ENCODE assay signal across 10 mouse cellular contexts in the genomic region with DNA sequence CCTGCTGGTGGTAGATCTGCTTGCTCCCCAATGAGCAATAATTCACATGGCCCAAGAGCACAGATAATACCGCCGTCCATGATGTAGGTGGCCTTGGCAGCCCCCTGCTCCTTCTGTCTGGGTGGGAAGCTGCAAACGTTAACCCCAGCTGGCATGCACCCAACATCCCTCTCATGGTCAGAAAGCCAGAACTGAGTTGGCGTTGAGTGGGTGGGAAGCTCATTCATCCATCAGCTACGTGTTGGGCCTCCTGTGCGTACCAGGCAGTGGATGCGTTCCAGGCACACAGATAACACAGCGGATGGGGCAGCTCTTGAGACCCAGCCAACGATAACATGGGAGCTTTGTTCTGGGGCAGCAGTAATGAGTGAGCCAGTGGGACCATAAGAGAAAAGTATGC.
A peak's percentile ranks its signal among the peaks of the same experiment; 100 is the strongest.
DNase-seq lines count a peak whose midpoint lies in the region; ATAC-seq lines count a peak whose summit lies in the region.
"Had no signal": no experiment of that assay in that cellular context is flagged by ENCODE, and none has a peak within 500 bp of the region (broad histone marks: within the 10 kb centered on the region; RNA-seq: fewer than 3 reads in every experiment).

No protein-coding gene starts in this region.

- no peaks in the 10 kb centered on the region for H3K9me3 ChIP-seq in kidney, embryonic 14.5 days (ENCODE audit: control insufficient read depth, low read length)
- H3K9me3 ChIP-seq in liver, embryonic 15.5 days (replicated peaks) = no peaks in the 10 kb centered on the region
- no peaks in the 10 kb centered on the region for H3K9me3 ChIP-seq in forebrain, embryonic 12.5 days
- H3K9me3 ChIP-seq: limb, embryonic 15.5 days had no signal

- peaks cover 42% of the 10 kb centered on the region for H3K4me1 ChIP-seq in kidney, embryonic 14.5 days (ENCODE audit: control insufficient read depth, insufficient read depth, low read length)
- peaks cover 17% of the 10 kb centered on the region for H3K4me1 ChIP-seq in liver, embryonic 15.5 days (replicated peaks)
- H3K4me1 ChIP-seq in forebrain, embryonic 12.5 days = peaks cover 7% of the 10 kb centered on the region; the same call in 1 of the 2 replicates

- H3K27ac ChIP-seq in kidney, embryonic 14.5 days (ENCODE audit: low read depth, low read length) = peak overlapping the region; percentile 24; the same call in 1 of the 2 replicates
- 0 out of 2 replicates have a peak overlapping the region, but pooled peaks have one; percentile 24 for H3K27ac ChIP-seq in liver, embryonic 15.5 days (replicated peaks)
- no peak overlapping the region for H3K27ac ChIP-seq in forebrain, embryonic 12.5 days
- H3K27ac ChIP-seq: limb, embryonic 15.5 days had no signal

- no peak overlapping the region for H3K9ac ChIP-seq in kidney, embryonic 14.5 days (ENCODE audit: low read depth, low read length)
- H3K9ac ChIP-seq in liver, embryonic 15.5 days = no peak overlapping the region
- H3K9ac ChIP-seq in forebrain, embryonic 12.5 days = no peak overlapping the region
- H3K9ac ChIP-seq: limb, embryonic 15.5 days had no signal

- H3K4me3 ChIP-seq in kidney, embryonic 14.5 days (ENCODE audit: low read length) = no peak overlapping the region
- H3K4me3 ChIP-seq in liver, embryonic 15.5 days (replicated peaks) = no peak overlapping the region
- H3K4me3 ChIP-seq in forebrain, embryonic 12.5 days (replicated peaks) = no peak overlapping the region
- H3K4me3 ChIP-seq: limb, embryonic 15.5 days had no signal

- ATAC-seq in kidney, embryonic 14.5 days (ENCODE audit: low FRiP score, low TSS enrichment) = no peak
- no peak for ATAC-seq in liver, embryonic 15.5 days (ENCODE audit: insufficient read depth)
- ATAC-seq in forebrain, embryonic 12.5 days (ENCODE audit: low FRiP score) = no peak

- intact Hi-C loops in heart, postnatal 36 days (cut with DNase I) = loop anchor here (5.0 kb wide), 1 partner anchor 61 kb away; no protein-coding TSS in a partner anchor

- no peak overlapping the region for H3K4me2 ChIP-seq in kidney, embryonic 14.5 days (replicated peaks; ENCODE audit: low read depth, low read length)
- H3K4me2 ChIP-seq in liver, embryonic 15.5 days = no peak overlapping the region
- no peak overlapping the region for H3K4me2 ChIP-seq in forebrain, embryonic 12.5 days
- H3K4me2 ChIP-seq: limb, embryonic 15.5 days had no signal

- WGBS in kidney, embryonic 14.5 days = 57% methylated on average over 9 of the region's 9 CpGs
- WGBS in liver, embryonic 15.5 days (ENCODE audit: insufficient replicate concordance) = 59% methylated on average over 9 of the region's 9 CpGs
- WGBS in forebrain, embryonic 12.5 days = 92% methylated on average over 9 of the region's 9 CpGs

- no peaks in the 10 kb centered on the region for H3K36me3 ChIP-seq in kidney, embryonic 14.5 days (ENCODE audit: control insufficient read depth, insufficient read depth, low read length)
- H3K36me3 ChIP-seq in liver, embryonic 15.5 days (replicated peaks) = no peaks in the 10 kb centered on the region
- H3K36me3 ChIP-seq in forebrain, embryonic 12.5 days (replicated peaks) = no peaks in the 10 kb centered on the region
- H3K36me3 ChIP-seq: G1E; limb, embryonic 15.5 days had no signal

- no peak for DNase-seq in kidney, adult 11 months
- peak; percentile 81 for DNase-seq in brain, adult 2 months (ENCODE audit: low read depth, low spot score)
- DNase-seq in heart, postnatal 36 days = peak; percentile 51 to 57
- no peak for DNase-seq in T-cell, adult 2 months (ENCODE audit: low spot score)
- DNase-seq in thymus, postnatal 10 days (ENCODE audit: low spot score in 2 of 2) = no peak

- no peaks in the 10 kb centered on the region for H3K27me3 ChIP-seq in kidney, embryonic 14.5 days (ENCODE audit: control insufficient read depth, insufficient read depth, low read length)
- no peaks in the 10 kb centered on the region for H3K27me3 ChIP-seq in liver, embryonic 15.5 days
- H3K27me3 ChIP-seq in forebrain, embryonic 12.5 days = no peaks in the 10 kb centered on the region
- H3K27me3 ChIP-seq: limb, embryonic 15.5 days had no signal

Comparison
In these comparisons a context has a peak if more than half of its experiments do, and no peak if none do; other contexts are left out.
1. DNase-seq: peak in brain, adult 2 months (single experiment) and heart, postnatal 36 days (2 of 2); none in kidney, adult 11 months (single experiment), T-cell, adult 2 months (single experiment) and thymus, postnatal 10 days (0 of 2).